ENCODE assay signal across 8 mouse cellular contexts in the genomic region with DNA sequence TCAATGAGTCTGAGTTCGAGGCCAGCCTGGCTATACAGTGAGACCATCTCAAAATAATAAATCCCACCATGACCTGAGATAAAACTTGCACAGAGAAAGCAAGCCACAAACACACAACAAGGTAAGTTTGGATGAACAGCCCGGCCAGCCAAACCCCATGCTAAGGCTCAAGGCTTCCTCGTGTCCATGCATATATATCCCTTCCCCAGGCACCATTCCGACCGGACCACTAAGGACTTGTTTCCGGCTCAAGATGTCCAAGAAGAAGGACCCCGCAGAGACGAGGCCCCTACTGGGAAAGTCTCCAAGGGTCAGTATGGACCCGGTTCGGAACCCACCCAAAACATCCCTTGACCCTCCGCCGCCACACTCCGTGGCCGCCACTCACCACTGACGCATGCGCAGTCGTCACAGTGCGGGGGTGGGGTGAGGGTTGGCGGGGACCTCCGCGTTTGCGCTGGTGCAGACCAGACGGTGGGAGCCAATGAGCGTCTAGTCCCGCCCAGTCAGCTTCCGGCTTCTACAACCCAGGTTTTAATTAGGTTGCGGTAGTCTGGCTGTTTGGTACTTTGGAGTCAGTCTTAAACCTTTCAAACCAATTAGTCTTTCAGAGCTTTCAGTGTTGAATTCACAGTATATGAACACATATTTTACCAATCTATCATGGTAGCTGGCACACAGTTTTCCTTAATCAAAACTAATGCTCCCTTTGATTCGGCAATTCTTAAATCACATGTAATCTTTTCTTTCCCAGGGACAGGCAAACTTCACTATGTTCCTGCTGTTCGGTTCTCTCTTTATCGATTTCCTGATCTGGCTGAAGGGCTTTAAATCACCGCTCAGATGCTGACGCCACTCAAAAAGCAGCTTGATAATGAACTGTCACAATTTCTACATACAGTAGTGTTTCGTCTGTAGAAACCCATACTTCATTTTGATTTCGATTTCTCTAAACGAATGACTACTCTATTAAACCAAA. TPM values are rescaled to one million over a fixed set of nuclear protein-coding genes. Genes with fewer than 3 reads are reported as not detected.
DNase-seq lines count a peak whose midpoint lies in the region; ATAC-seq and TF ChIP-seq lines count a peak whose summit lies in the region.

A gene (minus strand): TSS at position 458 of the 979 bp plus-strand sequence.

- no peaks in the 10 kb centered on the region for H3K27me3 ChIP-seq in embryonic facial prominence, embryonic 14.5 days (replicated peaks; ENCODE audit: control insufficient read depth, insufficient read depth, low read length)
- H3K27me3 ChIP-seq in heart, adult 2 months (ENCODE audit: control insufficient read depth, insufficient read depth, low read length): no peaks in the 10 kb centered on the region
- H3K27me3 ChIP-seq in limb, embryonic 13.5 days: no peaks in the 10 kb centered on the region
- no peaks in the 10 kb centered on the region for H3K27me3 ChIP-seq in midbrain, embryonic 16.5 days (ENCODE audit: control insufficient read depth, insufficient read depth, low read depth, low read length)

- peak within 1 kb of the TSS; percentile 68 for H3K4me3 ChIP-seq in embryonic facial prominence, embryonic 14.5 days (ENCODE audit: low read depth, low read length)
- peak within 1 kb of the TSS; percentile 65 for H3K4me3 ChIP-seq in heart, adult 2 months
- H3K4me3 ChIP-seq in limb, embryonic 13.5 days: peak within 1 kb of the TSS; percentile 64
- peak within 1 kb of the TSS; percentile 76 for H3K4me3 ChIP-seq in midbrain, embryonic 16.5 days (ENCODE audit: low read depth, low read length)

- peak within 1 kb of the TSS; percentile 58 for H3K4me2 ChIP-seq in embryonic facial prominence, embryonic 14.5 days (ENCODE audit: low read depth, low read length)
- H3K4me2 ChIP-seq in limb, embryonic 13.5 days (replicated peaks): peak within 1 kb of the TSS; percentile 67
- peak within 1 kb of the TSS; percentile 76 for H3K4me2 ChIP-seq in midbrain, embryonic 16.5 days (ENCODE audit: low read length)

- intact Hi-C loops in heart, adult 2 months (cut with DNase I): loop anchor here (2.0 kb wide), 1 partner anchor 37 kb away; no protein-coding TSS in a partner anchor

- ATAC-seq in embryonic facial prominence, embryonic 14.5 days (ENCODE audit: low read depth): peak; percentile 99
- peak; percentile 99 for ATAC-seq in limb, embryonic 13.5 days (ENCODE audit: low FRiP score, low read depth)
- peak; percentile 100 for ATAC-seq in midbrain, embryonic 16.5 days

- H3K27ac ChIP-seq in embryonic facial prominence, embryonic 14.5 days (replicated peaks; ENCODE audit: low read depth, low read length): peak within 1 kb of the TSS; percentile 47; the same call in 1 of the 2 replicates
- H3K27ac ChIP-seq in heart, adult 2 months: peak within 1 kb of the TSS; percentile 78
- peak within 1 kb of the TSS; percentile 76 for H3K27ac ChIP-seq in limb, embryonic 13.5 days
- H3K27ac ChIP-seq in midbrain, embryonic 16.5 days (ENCODE audit: low read length): peak within 1 kb of the TSS; percentile 78

- H3K9me3 ChIP-seq in embryonic facial prominence, embryonic 14.5 days (ENCODE audit: control insufficient read depth, low read length): peaks cover 2% of the 10 kb centered on the region; the same call in 1 of the 2 replicates
- H3K9me3 ChIP-seq in limb, embryonic 13.5 days: peaks cover 5% of the 10 kb centered on the region; the same call in 1 of the 2 replicates
- no peaks in the 10 kb centered on the region; the same call in 1 of the 2 replicates for H3K9me3 ChIP-seq in midbrain, embryonic 16.5 days (replicated peaks; ENCODE audit: control insufficient read depth, low read length, poor library complexity, severe bottlenecking)

- peaks cover 4% of the 10 kb centered on the region for H3K4me1 ChIP-seq in embryonic facial prominence, embryonic 14.5 days (ENCODE audit: control insufficient read depth, insufficient read depth, low read length)
- peaks cover 1% of the 10 kb centered on the region for H3K4me1 ChIP-seq in heart, adult 2 months (ENCODE audit: control insufficient read depth, insufficient read depth, low read length)
- peaks cover 5% of the 10 kb centered on the region for H3K4me1 ChIP-seq in limb, embryonic 13.5 days
- peaks cover 6% of the 10 kb centered on the region for H3K4me1 ChIP-seq in midbrain, embryonic 16.5 days (ENCODE audit: control insufficient read depth, insufficient read depth, low read length)

- peaks cover 5% of the 10 kb centered on the region for H3K36me3 ChIP-seq in embryonic facial prominence, embryonic 14.5 days (ENCODE audit: control insufficient read depth, insufficient read depth, low read length)
- no peaks in the 10 kb centered on the region for H3K36me3 ChIP-seq in heart, adult 2 months (ENCODE audit: control insufficient read depth, insufficient read depth, low read length)
- peaks cover 10% of the 10 kb centered on the region for H3K36me3 ChIP-seq in limb, embryonic 13.5 days
- H3K36me3 ChIP-seq in midbrain, embryonic 16.5 days (ENCODE audit: control insufficient read depth, insufficient read depth, low read length): no peaks in the 10 kb centered on the region

- peak within 1 kb of the TSS; percentile 71 for H3K9ac ChIP-seq in embryonic facial prominence, embryonic 14.5 days (ENCODE audit: low read depth, low read length)
- peak within 1 kb of the TSS; percentile 68 for H3K9ac ChIP-seq in heart, adult 2 months (ENCODE audit: low read depth, low read length)
- H3K9ac ChIP-seq in limb, embryonic 13.5 days: peak within 1 kb of the TSS; percentile 72
- peak within 1 kb of the TSS; percentile 81 for H3K9ac ChIP-seq in midbrain, embryonic 16.5 days (ENCODE audit: low read depth, low read length)

- peak; percentile 95 for DNase-seq in 3T3-L1 (ENCODE audit: low read depth, low spot score)
- peak; percentile 94 to 95 for DNase-seq in adrenal gland, postnatal 4 days (ENCODE audit: low spot score in 2 of 2)
- peak; percentile 98 for DNase-seq in embryonic facial prominence, embryonic 14.5 days (ENCODE audit: low spot score)
- DNase-seq in heart, adult 2 months: peak; percentile 96 to 97
- DNase-seq in kidney, adult 8-10 months: peak; percentile 94 to 95
- peak; percentile 86 to 94 for DNase-seq in spleen, postnatal 10 days (ENCODE audit: low spot score in 2 of 2)

- TF ChIP-seq EP300 in heart, adult 2 months (IDR thresholded peaks at IDR 0.05; ENCODE audit: insufficient read depth, low read depth, low read length): peak; percentile 57; the same call in 1 of the 2 replicates

- TF ChIP-seq POLR2A in heart, adult 2 months (IDR thresholded peaks at IDR 0.05; ENCODE audit: insufficient read depth, low read depth, low read length): peak; percentile 98

- no peaks in the 10 kb centered on the region for H3K79me2 ChIP-seq in heart, adult 2 months (replicated peaks; ENCODE audit: control insufficient read depth, insufficient read depth, low read length)

- no peak for TF ChIP-seq CTCF in heart, adult 2 months (IDR thresholded peaks at IDR 0.05)

- WGBS in embryonic facial prominence, embryonic 14.5 days: 9% methylated on average over 34 of the region's 35 CpGs
- WGBS in heart, adult 2 months: 5% methylated on average over 35 of the region's 35 CpGs
- 9% methylated on average over 35 of the region's 35 CpGs for WGBS in limb, embryonic 13.5 days
- WGBS in midbrain, embryonic 16.5 days: 9% methylated on average over 35 of the region's 35 CpGs

RNA-seq across cellular contexts. Expression of the gene that starts here (rescaled TPM):
- total RNA-seq in adrenal gland, postnatal 4 days (2021): 10 to 100 TPM; 24.5 to 29.4 TPM
- 87.2 and 105 TPM in 2 replicates for polyA plus RNA-seq in embryonic facial prominence, embryonic 14.5 days (2014; fragmentation: Nextera tagmentation; extraction: Ambion mirVana)
- total RNA-seq in heart, adult 2 months (2021): 10 to 100 TPM; 32.4 to 34.0 TPM
- polyA plus RNA-seq in heart, adult 2 months (2012; rRNA removed): 33.8 and 55.6 TPM in 2 replicates
- 101 and 110 TPM in 2 replicates for polyA plus RNA-seq in limb, embryonic 13.5 days (2015; fragmentation: Nextera tagmentation; extraction: Ambion mirVana)
- polyA plus RNA-seq in midbrain, embryonic 16.5 days (2015; fragmentation: Nextera tagmentation; extraction: Ambion mirVana): 87.3 and 89.3 TPM in 2 replicates

Comparison
In these comparisons a context has a peak if more than half of its experiments do, and no peak if none do; other contexts are left out.
1. Peak in every context shown above with its lines: DNase-seq, ATAC-seq, H3K4me3 ChIP-seq and H3K27ac ChIP-seq.